Mouse (Mus musculus): ENCODE data around the gene Mcub.

- TF ChIP-seq EP300 (IDR thresholded peaks at IDR 0.05; ENCODE audit: low read depth) (no peak), CTCF (IDR thresholded peaks at IDR 0.05; ENCODE audit: low read depth) (no peak)
Measured at GRCm38 (mm10) chr3:129969031-129969430, 975 bp downstream of the Mcub start.
